Mouse (Mus musculus) CH12.LX (cell line): ENCODE results near the gene Ulk4. TPM values are rescaled to one million over a fixed set of nuclear protein-coding genes. Genes with fewer than 3 reads are reported as not detected.

Experiments used
- DNase-seq: peaks from one replicate; pipeline ENCODE4 v3.0.0-alpha.2; 2013; ENCODE audit errors: extremely low read depth
- H3K27ac ChIP-seq: 2 replicates; pipeline ENCODE4 v1.5.1; 2012; ENCODE audit warnings: low read depth, mild to moderate bottlenecking, control low read depth, moderate library complexity; ENCODE audit not compliant: insufficient read depth
- H3K27me3 ChIP-seq: replicated peaks from 2 replicates; pipeline ENCODE3; 2012; ENCODE audit warnings: inconsistent platforms
- H3K36me3 ChIP-seq, 2 experiments: replicated peaks in 1 of 2; 2 replicates each; pipeline versions ENCODE3 to v1.6.1; 2012; ENCODE audit warnings: inconsistent platforms in 1 of 2, low read length in 1 of 2, mild to moderate bottlenecking in 1 of 2, mixed read lengths in 1 of 2, moderate library complexity in 1 of 2; ENCODE audit not compliant: control insufficient read depth in 1 of 2, insufficient read depth in 1 of 2
- H3K4me1 ChIP-seq, 2 experiments: 2 replicates each; pipeline ENCODE4 v1.6.1; 2012; ENCODE audit warnings: inconsistent platforms in 1 of 2, moderate library complexity in 1 of 2; ENCODE audit not compliant: insufficient read depth in 2 of 2, control insufficient read depth in 1 of 2
- H3K4me2 ChIP-seq: 2 replicates; pipeline ENCODE4 v1.6.1; 2012; ENCODE audit warnings: low read depth, mild to moderate bottlenecking, control low read depth; ENCODE audit not compliant: poor library complexity, insufficient read depth, severe bottlenecking
- H3K4me3 ChIP-seq, 3 experiments: fragments of 150-350 bp in 1 of 3; sonication (generic) in 1 of 3; replicated peaks in 1 of 3; 2 replicates each; pipeline versions ENCODE3 to v1.5.1; 2011 to 2012; ENCODE audit warnings: low read depth in 2 of 3, low read length in 2 of 3, mild to moderate bottlenecking in 2 of 3, moderate library complexity in 2 of 3, control low read depth in 1 of 3, improper control_type of control experiment in 1 of 3, inconsistent platforms in 1 of 3, mixed read lengths in 1 of 3; ENCODE audit not compliant: poor library complexity in 1 of 3
- H3K79me2 ChIP-seq: replicated peaks from 2 replicates; pipeline ENCODE4 v1.6.1; 2012; ENCODE audit warnings: mild to moderate bottlenecking, moderate library complexity; ENCODE audit not compliant: control insufficient read depth, poor library complexity, insufficient read depth, severe bottlenecking; ENCODE audit errors: extremely low read depth
- H3K9ac ChIP-seq: 2 replicates; pipeline ENCODE4 v1.6.1; 2012; ENCODE audit warnings: low read depth, mild to moderate bottlenecking, control low read depth, moderate library complexity; ENCODE audit not compliant: insufficient read depth
- H3K9me3 ChIP-seq: replicated peaks from 2 replicates; pipeline ENCODE3; 2012; ENCODE audit warnings: low read length, inconsistent platforms, mixed read lengths
- BHLHE40 ChIP-seq: IDR thresholded peaks from 2 replicates; pipeline ENCODE4 v1.6.1; 2011; ENCODE audit warnings: mild to moderate bottlenecking, low read depth, low read length, improper control_type of control experiment
- CHD1 ChIP-seq: IDR thresholded peaks from 2 replicates; pipeline ENCODE4 v1.6.1; 2012; ENCODE audit warnings: low read depth, low read length, improper control_type of control experiment, inconsistent platforms
- CHD2 ChIP-seq: IDR thresholded peaks from 2 replicates; pipeline ENCODE4 v1.6.1; 2011; ENCODE audit warnings: low read length, improper control_type of control experiment
- CTCF ChIP-seq, 2 experiments: IDR thresholded peaks in 1 of 2; conservative IDR thresholded peaks in 1 of 2; 2 replicates each; pipeline ENCODE4 v1.5.1; 2011 to 2012; ENCODE audit warnings: low read depth in 2 of 2, low read length in 2 of 2, improper control_type of control experiment in 1 of 2, inconsistent platforms in 1 of 2, mild to moderate bottlenecking in 1 of 2, moderate library complexity in 1 of 2
- E2F4 ChIP-seq: IDR thresholded peaks from 2 replicates; pipeline ENCODE4 v1.6.1; 2011; ENCODE audit warnings: low read depth, low read length, improper control_type of control experiment; ENCODE audit not compliant: insufficient replicate concordance
- ELF1 ChIP-seq: IDR thresholded peaks from 2 replicates; pipeline ENCODE4 v1.6.1; 2014; ENCODE audit warnings: low read depth, mild to moderate bottlenecking, inconsistent platforms, low read length, improper control_type of control experiment
- GABPA ChIP-seq: IDR thresholded peaks from 2 replicates; pipeline ENCODE4 v1.6.1; 2012; ENCODE audit warnings: low read depth, low read length, improper control_type of control experiment, inconsistent platforms; ENCODE audit not compliant: insufficient replicate concordance
- HCFC1 ChIP-seq: IDR thresholded peaks from 2 replicates; pipeline ENCODE4 v1.6.1; 2012; ENCODE audit warnings: low read depth, mild to moderate bottlenecking, inconsistent platforms, low read length, improper control_type of control experiment
- IRF4 ChIP-seq: IDR thresholded peaks from 2 replicates; pipeline ENCODE4 v1.6.1; 2014; ENCODE audit warnings: low read depth, mild to moderate bottlenecking, inconsistent platforms, low read length, improper control_type of control experiment
- JUN ChIP-seq: IDR thresholded peaks from 2 replicates; pipeline ENCODE4 v1.6.1; 2011; ENCODE audit warnings: low read depth, mild to moderate bottlenecking, low read length, improper control_type of control experiment, moderate library complexity; ENCODE audit not compliant: insufficient read depth
- JUND ChIP-seq: conservative IDR thresholded peaks from 2 replicates; pipeline ENCODE4 v1.6.1; 2011; ENCODE audit warnings: low read depth, low read length, improper control_type of control experiment
- MEF2A ChIP-seq: IDR thresholded peaks from 2 replicates; pipeline ENCODE4 v1.6.1; 2014; ENCODE audit warnings: low read depth, mild to moderate bottlenecking, inconsistent platforms, low read length, improper control_type of control experiment, borderline replicate concordance
- MXI1 ChIP-seq: IDR thresholded peaks from 2 replicates; pipeline ENCODE4 v1.6.1; 2011; ENCODE audit warnings: mild to moderate bottlenecking, low read depth, low read length, improper control_type of control experiment
- MYC ChIP-seq: IDR thresholded peaks from 2 replicates; pipeline ENCODE4 v1.6.1; 2011; ENCODE audit warnings: low read depth, mild to moderate bottlenecking, improper control_type of control experiment, low read length
- NELFE ChIP-seq: IDR thresholded peaks from 2 replicates; pipeline ENCODE4 v1.6.1; 2011; ENCODE audit warnings: low read depth, low read length, improper control_type of control experiment
- NRF1 ChIP-seq: IDR thresholded peaks from 2 replicates; pipeline ENCODE4 v1.6.1; 2014; ENCODE audit warnings: low read depth, mild to moderate bottlenecking, inconsistent platforms, low read length, improper control_type of control experiment, moderate library complexity
- RCOR1 ChIP-seq: conservative IDR thresholded peaks from 2 replicates; pipeline ENCODE4 v1.6.1; 2012; ENCODE audit warnings: low read depth, mild to moderate bottlenecking, inconsistent platforms, low read length, improper control_type of control experiment
- TCF12 ChIP-seq: IDR thresholded peaks from 2 replicates; pipeline ENCODE4 v1.6.1; 2014; ENCODE audit warnings: low read depth, mild to moderate bottlenecking, inconsistent platforms, low read length, improper control_type of control experiment
- UBTF ChIP-seq: IDR thresholded peaks from 2 replicates; pipeline ENCODE4 v1.6.1; 2012; ENCODE audit warnings: low read depth, mild to moderate bottlenecking, inconsistent platforms, low read length, improper control_type of control experiment, moderate library complexity
- USF1 ChIP-seq: IDR thresholded peaks from 2 replicates; pipeline ENCODE4 v1.6.1; 2014; ENCODE audit warnings: low read depth, mild to moderate bottlenecking, inconsistent platforms, low read length, improper control_type of control experiment
- ZKSCAN1 ChIP-seq: IDR thresholded peaks from 2 replicates; pipeline ENCODE4 v1.6.1; 2012; ENCODE audit warnings: low read depth, inconsistent platforms, low read length, improper control_type of control experiment, borderline replicate concordance
- ZNF384 ChIP-seq: IDR thresholded peaks from 2 replicates; pipeline ENCODE4 v1.6.1; 2012; ENCODE audit warnings: low read depth, low read length, improper control_type of control experiment, inconsistent platforms
- dilution Hi-C: fragments of 300-500 bp; cut with MboI; formaldehyde crosslinking; loops from 2 replicates; pipeline ENCODE4 v1.14.3; 2020; ENCODE audit warnings: low sequenced_read_pairs; ENCODE audit not compliant: extremely low pct_unique_long_range_greater_than_20kb, extremely low pct_ligation_motif_present
- in situ Hi-C: fragments of 300-500 bp; cut with MboI; formaldehyde crosslinking; loops from 3 replicates; pipeline ENCODE4 v1.14.3; 2019; ENCODE audit warnings: low sequenced_read_pairs, low pct_ligation_motif_present, low pct_unique_long_range_greater_than_20kb, mixed read lengths
- polyA plus RNA-seq: library from polyadenylated mRNA; unstranded; fragments of >175 nt; gene quantifications from 2 replicates; pipeline ENCODE4 v1.2.1, GENCODE M21; 2012; ENCODE audit warnings: low read depth; ENCODE audit not compliant: insufficient read length
- total RNA-seq, 2 experiments: library from RNA; depleted of rRNA; stranded (reverse); fragments of 300-350 nt in 1 of 2; fragments of >200 nt in 1 of 2; gene quantifications; 2 replicates each; pipeline ENCODE4 v1.2.3; 2012 to 2014

Gene Ulk4
- total and polyA plus RNA-seq, 3 experiments: 1.6 to 25.8 (median 18.5) TPM

- no peak for TF ChIP-seq JUN
- TF ChIP-seq IRF4: 0 out of 2 replicates have a peak, but pooled peaks have one; percentile 6
- no peak for TF ChIP-seq RCOR1
- TF ChIP-seq MEF2A: peak; percentile 15; the same call in 1 of the 2 replicates
- peak; percentile 76 for TF ChIP-seq HCFC1
- peak in 1 of 2 experiments; percentile 64; a peak in 2 of 4 replicates for TF ChIP-seq CTCF (conservative IDR thresholded peaks at IDR 0.05 in 1 of 2, IDR thresholded peaks at IDR 0.05 in 1 of 2; ENCODE audit: low read depth in 2 of 2, low read length in 2 of 2)
- no peak for TF ChIP-seq CHD1
- TF ChIP-seq NELFE: peak; percentile 73; the same call in 1 of the 2 replicates
- TF ChIP-seq NRF1: no peak
Observed at GRCm38 (mm10) chr9:121301041-121301920, 24.3 kb upstream of the Ulk4 start (continued).

GRCm38 (mm10) chr9:121299976-121300570 is 23.1 kb upstream of the Ulk4 start:
- Histone ChIP-seq H3K79me2 (peaks cover 52% of the 10 kb centered on the region), H3K4me1 (peaks cover 23 to 52% of the 10 kb centered on the region in 2 experiments), H3K9ac (no peak overlapping the region), H3K4me2 (peak overlapping the region; percentile 98), H3K27me3 (peaks cover 5% of the 10 kb centered on the region), H3K4me3 (peak overlapping the region; percentile 48 to 90 (median 76)), H3K9me3 (no peaks in the 10 kb centered on the region), H3K27ac (no peak overlapping the region; the same call in 1 of the 2 replicates), H3K36me3 (peaks cover 0 to 19% of the 10 kb centered on the region in 2 experiments)
- TF ChIP-seq MYC (no peak), CHD2 (no peak), USF1 (no peak), GABPA (no peak), MXI1 (no peak), ELF1 (no peak)
- dilution Hi-C loops: no loop called here
- no peak for DNase-seq
- in situ Hi-C loops: loop anchor here (5.0 kb wide), 1 partner anchor 52 kb away; no protein-coding TSS in a partner anchor

DNA sequence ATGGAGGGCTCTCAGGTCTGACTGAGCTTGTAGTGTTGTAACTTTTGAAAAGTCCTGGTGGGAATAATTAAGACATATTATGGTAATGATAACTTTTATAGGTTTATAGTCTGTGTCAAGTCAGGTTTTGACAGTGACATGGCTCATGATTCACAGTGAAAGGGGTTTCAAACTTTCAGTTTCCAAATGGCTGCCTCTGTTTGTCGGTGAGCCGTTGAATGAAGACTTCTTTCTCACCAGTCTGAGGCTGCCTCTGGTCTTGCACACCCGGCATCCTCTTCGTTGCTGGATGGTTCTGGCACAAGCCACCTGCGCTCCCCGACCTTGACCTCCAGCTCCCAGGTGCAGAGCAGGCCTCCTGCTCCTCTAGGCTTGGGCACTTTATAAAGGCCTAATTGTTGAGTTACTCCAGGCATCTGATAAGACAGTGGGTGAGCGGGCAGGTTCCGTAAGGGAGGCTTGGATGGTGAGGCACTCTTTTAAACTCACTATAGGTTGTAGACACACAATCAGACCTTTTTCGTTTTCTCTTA is 22.3 kb upstream of the Ulk4 start:
- dilution Hi-C loops: no loop called here
- peaks cover 0 to 16% of the 10 kb centered on the region in 2 experiments for H3K36me3 ChIP-seq
- peaks cover 22 to 45% of the 10 kb centered on the region in 2 experiments for H3K4me1 ChIP-seq
- H3K9me3 ChIP-seq: no peaks in the 10 kb centered on the region
- H3K79me2 ChIP-seq: peaks cover 50% of the 10 kb centered on the region
- peak overlapping the region; percentile 76 to 90 (median 84) for H3K4me3 ChIP-seq
- H3K9ac ChIP-seq: peak overlapping the region; percentile 49; the same call in 1 of the 2 replicates
- DNase-seq: no peak
- TF ChIP-seq BHLHE40 (0 out of 2 replicates have a peak, but pooled peaks have one; percentile 40), JUND (no peak), IRF4 (peak; percentile 69), HCFC1 (no peak), CHD1 (0 out of 2 replicates have a peak, but pooled peaks have one; percentile 4), E2F4 (no peak), MEF2A (no peak), UBTF (0 out of 2 replicates have a peak, but pooled peaks have one; percentile 17), NELFE (no peak), TCF12 (peak; percentile 50; the same call in 1 of the 2 replicates), ZNF384 (no peak), JUN (no peak), MXI1 (peak; percentile 38; the same call in 1 of the 2 replicates), ZKSCAN1 (no peak)
- peak overlapping the region; percentile 98 for H3K4me2 ChIP-seq
- H3K27me3 ChIP-seq: peaks cover 8% of the 10 kb centered on the region
- in situ Hi-C loops: no loop called here
- H3K27ac ChIP-seq: peak overlapping the region; percentile 49; the same call in 1 of the 2 replicates
